Mouse (Mus musculus) liver, adult 2 months (tissue): ENCODE data around the gene Rpsa.

Experiments used
- CTCF ChIP-seq: fragments of 200-500 bp; IDR thresholded peaks from 2 replicates; pipeline ENCODE4 v1.5.1; 2011; ENCODE audit warnings: low read depth, low read length, control low read depth
- POLR2A ChIP-seq: fragments of 200-500 bp; IDR thresholded peaks from 2 replicates; pipeline ENCODE4 v1.6.1; 2011; ENCODE audit warnings: low read length, control low read depth; ENCODE audit not compliant: insufficient read depth; ENCODE audit errors: extremely low read depth

DNA sequence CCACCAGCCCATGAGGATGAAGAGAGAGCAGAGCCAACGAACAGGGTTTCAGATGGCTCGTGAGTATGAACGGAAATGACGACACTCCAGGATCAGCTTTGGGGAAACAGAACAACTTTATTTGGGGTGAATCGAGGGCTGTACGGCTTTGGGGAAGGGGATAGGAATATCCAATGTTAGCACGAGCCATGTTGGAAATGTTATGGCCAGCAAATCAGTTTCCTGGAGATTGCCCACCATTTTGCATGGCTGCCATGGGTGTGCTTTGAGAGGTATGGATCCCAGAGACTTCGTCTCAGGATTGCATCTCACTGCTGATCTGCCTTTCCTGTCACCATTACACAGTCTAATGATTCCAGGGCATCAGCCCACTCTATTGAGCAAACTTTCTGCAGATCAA lies 28.2 kb upstream of the Rpsa start:
- TF ChIP-seq POLR2A (no peak), CTCF (no peak)
